In genomic region chr1:24133853-24134252, GRCm38 (mm10) we compare ENCODE assay signal across 15 mouse cellular contexts. TPM values are rescaled to one million over a fixed set of nuclear protein-coding genes. Genes with fewer than 3 reads are reported as not detected.
A peak's percentile ranks its signal among the peaks of the same experiment; 100 is the strongest.
DNase-seq lines count a peak whose midpoint lies in the region; ATAC-seq lines count a peak whose summit lies in the region.
"Had no signal": no experiment of that assay in that cellular context is flagged by ENCODE, and none has a peak within 500 bp of the region (broad histone marks: within the 10 kb centered on the region; RNA-seq: fewer than 3 reads in every experiment).

No protein-coding gene starts in this region.

- peaks cover 4% of the 10 kb centered on the region; the same call in 1 of the 2 replicates for H3K4me1 ChIP-seq in megakaryocyte, embryonic 14.5 days
- H3K4me1 ChIP-seq in limb, embryonic 13.5 days: no peaks in the 10 kb centered on the region
- H3K4me1 ChIP-seq: liver, embryonic 15.5 days had no signal

- peaks cover 5% of the 10 kb centered on the region for H3K27me3 ChIP-seq in megakaryocyte, embryonic 14.5 days (replicated peaks)
- peaks cover 3% of the 10 kb centered on the region; the same call in 1 of the 2 replicates for H3K27me3 ChIP-seq in limb, embryonic 13.5 days
- H3K27me3 ChIP-seq: liver, embryonic 15.5 days had no signal

- no peak for ATAC-seq in megakaryocyte, adult 5-6 weeks (ENCODE audit: poor library complexity, severe bottlenecking)
- ATAC-seq in limb, embryonic 13.5 days (ENCODE audit: low FRiP score, low read depth): no peak
- ATAC-seq in megakaryocyte progenitor cell, adult 5-6 weeks (replicated peaks; ENCODE audit: poor library complexity): no peak

- no peak overlapping the region for H3K27ac ChIP-seq in limb, embryonic 13.5 days
- H3K27ac ChIP-seq: heart, adult 2 months; liver, embryonic 15.5 days had no signal

- peak overlapping the region; percentile 73 for H3K4me3 ChIP-seq in megakaryocyte, embryonic 14.5 days (replicated peaks)
- no peak overlapping the region for H3K4me3 ChIP-seq in limb, embryonic 13.5 days
- H3K4me3 ChIP-seq: heart, adult 2 months; liver, embryonic 15.5 days had no signal

- DNase-seq in cerebellum, postnatal 25 days: peak; percentile 12 to 13
- no peak for DNase-seq in cerebellum, adult 8-10 months
- DNase-seq in urinary bladder, postnatal 4 days (ENCODE audit: low spot score in 2 of 2): no peak
- DNase-seq in left cerebral cortex, postnatal 25 days (ENCODE audit: low spot score in 2 of 2): no peak
- DNase-seq: adrenal gland, postnatal 14 days; heart, adult 2 months; layer of hippocampus, postnatal 36 days; thymus, postnatal 36 days had no signal

- no peaks in the 10 kb centered on the region for H3K9me3 ChIP-seq in megakaryocyte, embryonic 14.5 days
- H3K9me3 ChIP-seq in limb, embryonic 13.5 days: no peaks in the 10 kb centered on the region
- H3K9me3 ChIP-seq: liver, embryonic 15.5 days had no signal

- H3K4me2 ChIP-seq in limb, embryonic 13.5 days (replicated peaks): peak overlapping the region; percentile 27; the same call in 1 of the 2 replicates
- H3K4me2 ChIP-seq: liver, embryonic 15.5 days had no signal

- intact Hi-C loops in left cerebral cortex, postnatal 25 days (cut with DNase I): loop anchor here (2.0 kb wide), 1 partner anchor 429 kb away; no protein-coding TSS in a partner anchor

- H3K36me3 ChIP-seq in megakaryocyte, embryonic 14.5 days (replicated peaks; ENCODE audit: low read length): no peaks in the 10 kb centered on the region
- no peaks in the 10 kb centered on the region for H3K36me3 ChIP-seq in limb, embryonic 13.5 days
- H3K36me3 ChIP-seq: liver, embryonic 15.5 days had no signal

- WGBS in limb, embryonic 13.5 days: 43% methylated on average over 19 of the region's 19 CpGs

- no peak overlapping the region for H3K9ac ChIP-seq in limb, embryonic 13.5 days
- H3K9ac ChIP-seq: liver, embryonic 15.5 days had no signal

RNA-seq across cellular contexts. Expression of gene Fam135a, which starts 33.7 kb away (rescaled TPM):
- polyA plus RNA-seq in megakaryocyte, embryonic 14.5 days (2012; ENCODE audit: insufficient read depth, low replicate concordance): 0.60 TPM in 1 of 2 replicates, not detected in the other
- 1.5 and 1.7 TPM in 2 replicates for total RNA-seq in megakaryocyte, adult 5-6 weeks (2015)
- total RNA-seq in megakaryocyte, adult 5-6 weeks (2017): 1.3 and 2.0 TPM in 2 replicates
- 44.3 and 45.0 TPM in 2 replicates for polyA plus RNA-seq in limb, embryonic 13.5 days (2015; fragmentation: Nextera tagmentation; extraction: Ambion mirVana)
- 1.6 and 4.3 TPM in 2 replicates for total RNA-seq in megakaryocyte progenitor cell, adult 5-6 weeks (2015)
- total RNA-seq in megakaryocyte progenitor cell, adult 5-6 weeks (2017): 1.6 and 2.7 TPM in 2 replicates
- total RNA-seq in left cerebral cortex, postnatal 25 days (2021): 10 to 100 TPM; 27.1 to 31.0 TPM
- total RNA-seq: megakaryocyte-erythroid progenitor cell, adult 5-6 weeks had no signal

RNA-seq across cellular contexts. Expression of gene Col9a1, which starts 43.6 kb away (rescaled TPM):
- polyA plus RNA-seq in megakaryocyte, embryonic 14.5 days (2012; ENCODE audit: insufficient read depth, low replicate concordance): not detected in 2 replicates
- total RNA-seq in megakaryocyte, adult 5-6 weeks (2015): not detected in 2 replicates
- total RNA-seq in megakaryocyte, adult 5-6 weeks (2017): not detected in 2 replicates
- polyA plus RNA-seq in limb, embryonic 13.5 days (2015; fragmentation: Nextera tagmentation; extraction: Ambion mirVana): 236 and 245 TPM in 2 replicates
- not detected in 2 replicates for total RNA-seq in megakaryocyte progenitor cell, adult 5-6 weeks (2015)
- total RNA-seq in megakaryocyte progenitor cell, adult 5-6 weeks (2017): not detected in 2 replicates
- total RNA-seq in left cerebral cortex, postnatal 25 days (2021): under 1 TPM; 0.60 to 0.94 TPM
- total RNA-seq: megakaryocyte-erythroid progenitor cell, adult 5-6 weeks had no signal
- polyA plus RNA-seq: C2C12 had no signal

Comparison
In these comparisons a context has a peak if more than half of its experiments do, and no peak if none do; other contexts are left out.
1. DNase-seq: peak in cerebellum, postnatal 25 days (2 of 2); none in cerebellum, adult 8-10 months (single experiment), urinary bladder, postnatal 4 days (0 of 2) and left cerebral cortex, postnatal 25 days (0 of 2).
2. RNA of gene Fam135a, which starts 33.7 kb away (total RNA-seq): 27.1 to 31.0 TPM in left cerebral cortex, postnatal 25 days; 1.6 to 4.3 TPM in megakaryocyte progenitor cell, adult 5-6 weeks and 1.3 to 2.0 TPM in megakaryocyte, adult 5-6 weeks; every median in the first group is over 4 times any median in the second.